Mouse (Mus musculus) left cerebral cortex, adult 2 months (tissue): ENCODE data around the gene Opcml. TPM values are rescaled to one million over a fixed set of nuclear protein-coding genes. Genes with fewer than 3 reads are reported as not detected.

Experiments
- DNase-seq, 2 experiments: peaks; one replicate each; pipeline ENCODE4 v3.0.0; 2021 to 2022; ENCODE audit warnings: low spot score in 2 of 2, mixed read lengths in 1 of 2; ENCODE audit errors: extremely low spot score in 1 of 2
- H3K27ac ChIP-seq: fragments of 200-600 bp; 2 replicates; pipeline ENCODE4 v1.8.1; 2022
- H3K4me3 ChIP-seq: fragments of 200-600 bp; 2 replicates; pipeline ENCODE4 v1.8.1; 2022
- CTCF ChIP-seq: fragments of 200-600 bp; IDR thresholded peaks from 2 replicates; pipeline ENCODE4 v1.8.1; 2022; ENCODE audit warnings: antibody characterized with exemption, mild to moderate bottlenecking, moderate library complexity
- intact Hi-C: fragments of 180-260 bp; cut with DNase I; formaldehyde crosslinking; loops from one replicate; pipeline ENCODE4 v1.15.1; 2025
- total RNA-seq, 2 experiments: library from RNA; stranded (reverse); gene quantifications; 2 replicates each; pipeline ENCODE4 v1.2.3; 2021

Gene Opcml
- total RNA-seq, 2 experiments from 2014 or later, result 250 to 251 TPM

DNA sequence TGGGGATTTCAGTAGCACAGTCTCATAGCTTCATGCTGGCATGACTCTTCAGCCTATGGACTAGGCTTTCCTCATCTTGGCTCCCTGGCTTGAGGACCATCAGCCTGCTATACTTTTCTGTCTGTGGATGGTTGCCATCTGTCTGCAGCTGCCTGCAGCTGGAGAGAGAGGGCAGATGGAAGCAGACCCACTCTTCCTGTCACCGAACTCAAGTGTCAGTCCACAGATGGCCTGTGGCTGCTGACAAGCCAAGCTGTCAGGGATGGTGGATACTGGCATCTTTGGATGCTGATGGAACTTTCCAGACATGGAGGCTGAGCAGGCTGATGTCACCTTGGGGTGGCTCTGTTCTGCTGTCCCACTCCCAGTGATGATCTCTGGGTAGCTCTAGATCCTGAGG lies 6.0 kb downstream of the Opcml start:
- no peak for DNase-seq
- no peak for TF ChIP-seq CTCF
- intact Hi-C loops, result loop anchor here (10.0 kb wide), 1 partner anchor 362 kb away; no protein-coding TSS in a partner anchor
- Histone ChIP-seq H3K4me3 (no peak overlapping the region), H3K27ac (no peak overlapping the region)

DNA sequence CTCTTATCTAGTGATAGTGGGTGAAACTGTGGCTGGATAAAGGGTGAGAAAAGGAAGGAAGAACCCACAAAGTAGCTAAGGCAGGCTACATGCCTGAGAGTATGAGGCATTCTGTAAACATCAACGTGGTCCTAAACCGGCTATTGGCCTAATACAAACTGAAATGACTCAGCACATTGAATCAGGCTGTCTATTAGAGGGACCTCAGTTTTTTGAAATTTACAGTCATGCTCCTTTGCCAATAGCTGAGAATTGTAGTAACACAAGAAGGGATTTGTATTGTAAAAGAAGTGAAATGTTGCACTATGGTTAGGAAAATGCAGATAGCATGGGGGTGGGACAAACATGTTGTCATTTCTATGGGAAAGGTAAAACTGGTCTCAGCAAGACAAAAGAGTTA lies 10.4 kb downstream of the Opcml start:
- intact Hi-C loops, result no loop called here
- Histone ChIP-seq H3K4me3 (no peak overlapping the region), H3K27ac (no peak overlapping the region)
- no peak for TF ChIP-seq CTCF
- no peak for DNase-seq

DNA sequence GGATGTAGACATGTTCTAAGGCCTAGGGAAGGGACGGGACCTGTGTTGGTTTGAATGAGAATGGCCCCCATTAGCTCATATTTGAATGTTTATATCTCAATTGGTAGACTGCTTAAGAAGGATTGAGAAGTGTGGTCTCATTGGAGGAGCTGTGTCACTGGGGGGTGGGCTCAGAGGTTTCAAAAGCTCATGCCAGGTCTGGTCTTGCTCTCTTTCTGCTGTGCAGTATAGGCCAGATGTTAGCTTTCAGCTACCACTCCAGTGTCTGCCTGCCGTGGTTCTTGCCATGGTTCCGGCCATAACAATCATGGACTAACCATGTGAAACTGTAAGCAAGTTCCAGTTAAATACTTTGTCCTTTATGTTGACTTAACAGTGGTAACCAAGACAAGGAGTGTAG lies 11.2 kb downstream of the Opcml start:
- intact Hi-C loops, result no loop called here
- no peak for DNase-seq
- TF ChIP-seq CTCF, result no peak
- H3K27ac ChIP-seq, result no peak overlapping the region
- H3K4me3 ChIP-seq, result no peak overlapping the region

DNA sequence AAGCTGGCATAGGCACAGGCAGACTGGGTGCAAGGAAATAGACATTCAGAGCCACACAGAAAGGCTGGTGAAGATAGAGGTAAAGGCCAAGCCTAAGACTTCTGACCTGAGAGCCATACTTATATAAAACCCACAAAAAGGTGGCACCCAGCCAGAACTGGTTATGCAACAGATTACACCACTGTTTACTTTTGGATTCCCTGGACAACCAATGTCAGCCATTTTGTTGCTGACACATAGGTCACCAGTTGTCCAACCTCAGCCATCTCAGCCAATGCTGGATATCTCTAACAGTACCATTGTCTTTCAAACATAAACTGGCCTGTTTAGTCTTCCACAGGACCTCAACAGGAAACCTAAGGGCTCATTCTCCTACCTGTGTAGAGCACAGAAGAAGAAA lies 11.8 kb downstream of the Opcml start:
- H3K4me3 ChIP-seq, result no peak overlapping the region
- intact Hi-C loops, result no loop called here
- TF ChIP-seq CTCF, result no peak
- no peak for DNase-seq
- no peak overlapping the region for H3K27ac ChIP-seq

GRCm38 (mm10) chr9:27804461-27804860 lies 13.9 kb downstream of the Opcml start:
- no peak overlapping the region for H3K27ac ChIP-seq
- intact Hi-C loops, result no loop called here
- H3K4me3 ChIP-seq, result no peak overlapping the region
- no peak for DNase-seq
- no peak for TF ChIP-seq CTCF

GRCm38 (mm10) chr9:27809741-27810140 lies 19.2 kb downstream of the Opcml start:
- H3K27ac ChIP-seq, result no peak overlapping the region; the same call in 1 of the 2 replicates
- intact Hi-C loops, result no loop called here
- H3K4me3 ChIP-seq, result no peak overlapping the region
- no peak for TF ChIP-seq CTCF
- peak in 1 of 2 experiments; percentile 35 for DNase-seq

DNA sequence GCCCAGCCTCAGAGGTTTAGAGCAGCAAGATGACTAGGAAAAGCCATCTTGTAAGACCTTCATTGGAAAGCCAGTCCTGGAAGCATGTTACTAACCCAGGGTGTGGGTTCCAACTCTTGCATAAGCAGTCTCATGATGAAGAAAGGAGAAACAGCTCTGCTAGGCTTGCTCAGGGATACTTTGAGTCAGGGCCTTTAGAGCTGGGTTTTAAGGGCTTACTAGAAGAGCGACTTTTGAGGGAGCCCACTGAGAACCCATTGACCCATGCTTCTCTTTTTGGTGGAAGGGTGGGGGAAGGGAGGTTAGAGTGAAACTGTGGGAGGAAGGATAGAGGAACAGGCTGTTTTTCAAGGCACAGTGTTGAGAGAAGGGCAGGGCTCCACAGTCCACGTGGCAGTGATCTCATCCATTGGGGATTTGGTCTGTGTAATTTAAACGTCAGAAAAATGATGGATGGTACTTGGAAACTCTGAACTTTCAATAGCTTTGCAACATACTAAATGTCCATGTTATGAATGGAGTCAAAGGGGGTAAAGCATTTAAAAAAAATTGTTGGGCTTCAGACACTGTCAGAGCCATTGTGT lies 22.7 kb downstream of the Opcml start:
- Histone ChIP-seq H3K4me3 (no peak overlapping the region), H3K27ac (no peak overlapping the region)
- intact Hi-C loops, result no loop called here
- no peak for DNase-seq
- TF ChIP-seq CTCF, result no peak

- no peak for DNase-seq
- TF ChIP-seq CTCF, result no peak
- intact Hi-C loops, result no loop called here
Measured at GRCm38 (mm10) chr9:27814161-27814560, 23.6 kb downstream of the Opcml start.

GRCm38 (mm10) chr9:27821197-27821596 lies 30.6 kb downstream of the Opcml start:
- no peak for DNase-seq
- no peak for TF ChIP-seq CTCF
- H3K27ac ChIP-seq, result no peak overlapping the region
- H3K4me3 ChIP-seq, result no peak overlapping the region
- intact Hi-C loops, result no loop called here

More at GRCm38 (mm10) chr9:27814161-27814560, 23.6 kb downstream of the Opcml start:
- no peak overlapping the region for H3K4me3 ChIP-seq
- no peak overlapping the region for H3K27ac ChIP-seq

- no peak for TF ChIP-seq CTCF
- no peak overlapping the region for H3K27ac ChIP-seq
- intact Hi-C loops, result no loop called here
- no peak overlapping the region for H3K4me3 ChIP-seq
- no peak for DNase-seq
Measured at GRCm38 (mm10) chr9:27822681-27823080, 32.1 kb downstream of the Opcml start.

DNA sequence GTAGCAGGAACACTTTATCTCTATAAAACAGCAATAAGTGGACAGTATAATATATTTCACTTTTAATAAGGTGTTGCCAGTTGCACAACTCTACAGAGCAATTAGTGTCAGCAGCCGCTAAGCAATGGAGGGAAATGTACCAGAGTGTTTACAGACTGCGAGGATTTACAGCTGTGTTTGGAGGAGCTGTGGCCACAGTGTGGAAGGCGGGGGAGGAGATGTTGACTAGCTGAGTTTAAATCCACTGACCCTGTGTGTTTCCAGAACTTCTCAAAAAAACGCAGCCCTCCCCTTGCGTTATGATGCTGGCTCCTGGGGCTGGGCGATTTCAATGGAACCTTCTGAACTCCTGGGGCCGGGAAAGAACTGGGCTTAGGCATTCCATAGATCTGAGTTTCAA lies 33.8 kb downstream of the Opcml start:
- TF ChIP-seq CTCF, result no peak

GRCm38 (mm10) chr9:27830519-27830918 lies 39.9 kb downstream of the Opcml start:
- no peak for DNase-seq
- intact Hi-C loops, result no loop called here
- TF ChIP-seq CTCF, result no peak
- Histone ChIP-seq H3K4me3 (no peak overlapping the region), H3K27ac (no peak overlapping the region)

More for the DNA sequence above, 33.8 kb downstream of the Opcml start:
- intact Hi-C loops, result no loop called here
- no peak for DNase-seq
- H3K27ac ChIP-seq, result no peak overlapping the region
- H3K4me3 ChIP-seq, result no peak overlapping the region

- no peak for TF ChIP-seq CTCF
- Histone ChIP-seq H3K27ac (no peak overlapping the region), H3K4me3 (no peak overlapping the region)
- DNase-seq, result no peak
- intact Hi-C loops, result no loop called here
Measured at GRCm38 (mm10) chr9:27842806-27843205, 52.2 kb downstream of the Opcml start.
